Mouse (Mus musculus) ES-E14 (cell line): Measurements from ENCODE around the gene 1700069L16Rik.

Experiments
- CHD2 ChIP-seq: IDR thresholded peaks from 2 replicates; pipeline ENCODE4 v1.6.1; 2014; ENCODE audit warnings: mild to moderate bottlenecking, low read depth, low read length, inconsistent platforms
- MAFK ChIP-seq: IDR thresholded peaks from 2 replicates; pipeline ENCODE4 v1.6.1; 2014; ENCODE audit warnings: mild to moderate bottlenecking, low read depth, low read length, inconsistent platforms; ENCODE audit not compliant: insufficient read depth
- ZC3H11A ChIP-seq: IDR thresholded peaks from 2 replicates; pipeline ENCODE4 v1.6.1; 2012; ENCODE audit warnings: low read depth, mild to moderate bottlenecking, inconsistent platforms, low read length, borderline replicate concordance
- ZNF384 ChIP-seq: IDR thresholded peaks from 2 replicates; pipeline ENCODE4 v1.6.1; 2012; ENCODE audit warnings: low read depth, low read length, inconsistent platforms

DNA sequence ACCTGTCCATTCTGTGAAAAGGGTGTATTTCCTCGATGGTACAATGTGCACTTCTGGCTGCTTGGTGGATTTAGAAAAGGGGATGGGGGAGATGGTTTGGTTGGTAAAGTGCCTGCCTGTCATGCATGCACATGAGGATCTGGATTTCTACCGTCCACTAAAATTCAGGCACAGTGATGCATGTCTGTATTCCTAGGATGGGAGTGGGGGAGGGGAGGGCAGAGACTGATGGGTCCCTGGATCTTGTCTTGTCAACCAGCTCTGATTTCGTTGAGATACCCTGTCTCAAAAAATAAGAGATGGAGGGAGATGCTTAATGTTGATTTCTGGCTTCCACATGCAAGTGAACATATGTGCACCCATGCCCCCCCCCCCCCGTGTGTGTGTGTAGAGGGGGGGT, 30.6 kb downstream of the 1700069L16Rik start:
- no peak for TF ChIP-seq ZNF384
- no peak for TF ChIP-seq CHD2
- no peak for TF ChIP-seq MAFK
- TF ChIP-seq ZC3H11A: no peak
